Mouse (Mus musculus) C2C12 (cell line): ENCODE data around the gene Capn15.

Experiments used
- CEBPB ChIP-seq: IDR thresholded peaks from one replicate; pipeline ENCODE4 v1.6.1; 2011; ENCODE audit warnings: low read depth, mild to moderate bottlenecking, control low read depth, moderate library complexity
- CTCF ChIP-seq: IDR thresholded peaks from one replicate; pipeline ENCODE4 v1.5.1; 2011; ENCODE audit not compliant: control insufficient read depth, insufficient read depth, insufficient read length
- FOSL1 ChIP-seq: IDR thresholded peaks from one replicate; pipeline ENCODE4 v1.8.0; 2011; ENCODE audit warnings: mild to moderate bottlenecking, low read length; ENCODE audit not compliant: poor library complexity, insufficient read depth, severe bottlenecking
- MAX ChIP-seq: IDR thresholded peaks from one replicate; pipeline ENCODE4 v1.6.1; 2011; ENCODE audit warnings: mild to moderate bottlenecking, control low read depth
- USF1 ChIP-seq: IDR thresholded peaks from one replicate; pipeline ENCODE4 v1.6.1; 2011; ENCODE audit warnings: low read depth, mild to moderate bottlenecking, control low read depth, moderate library complexity

- TF ChIP-seq MAX (no peak), CTCF (no peak), CEBPB (no peak), USF1 (no peak), FOSL1 (no peak)
These were observed 66.3 kb downstream of the Capn15 start, which contains the start of gene Rab40c for GRCm38 (mm10) chr17:25919144-25919785.
